Mouse (Mus musculus) thymus, postnatal 25 days (tissue): ENCODE measurements around the gene Mitf.

Experiments
- DNase-seq: peaks from one replicate; pipeline ENCODE4 v3.0.0; 2022

Mitf gene

GRCm38 (mm10) chr6:97882931-97883330 is 76.1 kb downstream of the Mitf start:
- DNase-seq: no peak

- DNase-seq: no peak
Measured at GRCm38 (mm10) chr6:97883496-97883895, 76.6 kb downstream of the Mitf start.

GRCm38 (mm10) chr6:97884971-97885370 is 78.1 kb downstream of the Mitf start:
- DNase-seq: no peak

DNA sequence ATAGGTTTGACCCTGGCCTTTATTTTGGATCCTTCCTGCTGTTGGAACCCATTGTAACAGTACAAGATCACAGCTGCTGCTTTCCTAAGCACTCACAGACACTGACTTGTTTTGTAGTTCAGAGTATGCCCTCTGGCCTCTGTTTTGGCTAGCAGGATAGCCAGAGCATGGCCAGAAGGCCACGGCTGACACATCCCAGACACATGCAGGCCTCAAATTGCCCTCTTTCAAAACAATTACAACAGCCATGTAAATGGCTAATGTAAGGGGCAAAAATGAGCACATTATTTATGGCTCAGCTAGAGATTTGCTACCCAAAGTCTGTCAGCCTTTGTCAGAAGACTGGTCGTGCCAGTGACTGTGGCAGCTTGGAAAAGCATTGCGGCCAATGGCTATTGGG is 78.8 kb downstream of the Mitf start:
- DNase-seq: no peak

DNA sequence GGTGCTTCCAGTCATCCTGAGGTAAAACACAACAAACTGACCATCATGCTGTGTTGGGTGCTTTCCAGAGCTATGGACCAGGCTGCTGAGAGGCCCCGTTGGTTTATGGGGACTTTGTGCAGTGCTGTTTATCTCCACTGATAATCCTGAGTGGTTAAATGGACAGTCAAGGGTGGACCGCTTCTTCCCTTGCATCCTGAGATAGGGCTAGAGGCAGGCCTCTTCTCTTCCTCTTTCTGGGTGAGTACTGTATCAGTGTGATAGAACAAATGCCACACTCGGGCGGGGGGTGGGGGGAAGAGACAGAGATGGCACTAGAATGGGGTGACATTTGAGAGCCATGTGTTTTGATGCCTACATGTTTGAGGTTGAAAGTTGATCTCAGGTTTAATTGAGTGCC is 81.0 kb downstream of the Mitf start:
- DNase-seq: no peak

DNA sequence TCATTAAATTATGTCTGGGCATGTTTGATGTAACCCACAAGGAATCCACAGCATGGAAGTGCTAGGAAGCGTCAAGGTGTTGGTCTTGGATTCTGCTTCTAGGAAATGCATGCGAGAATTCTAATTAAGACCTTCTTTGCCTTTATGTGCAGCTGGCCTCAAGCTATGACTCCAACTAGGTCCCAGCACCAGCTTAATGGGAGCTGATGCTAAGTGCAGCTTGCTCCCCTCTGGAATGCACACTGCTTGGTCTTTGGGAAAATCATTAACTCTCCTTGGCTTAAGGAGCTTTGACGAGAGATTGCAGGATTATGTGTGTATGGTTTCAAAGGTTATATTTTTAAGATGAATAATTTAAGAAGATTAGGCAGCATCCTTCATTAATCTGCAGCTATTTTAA is 81.7 kb downstream of the Mitf start:
- DNase-seq: no peak

- no peak for DNase-seq
Measured at GRCm38 (mm10) chr6:97893546-97893945, 86.7 kb downstream of the Mitf start.

DNA sequence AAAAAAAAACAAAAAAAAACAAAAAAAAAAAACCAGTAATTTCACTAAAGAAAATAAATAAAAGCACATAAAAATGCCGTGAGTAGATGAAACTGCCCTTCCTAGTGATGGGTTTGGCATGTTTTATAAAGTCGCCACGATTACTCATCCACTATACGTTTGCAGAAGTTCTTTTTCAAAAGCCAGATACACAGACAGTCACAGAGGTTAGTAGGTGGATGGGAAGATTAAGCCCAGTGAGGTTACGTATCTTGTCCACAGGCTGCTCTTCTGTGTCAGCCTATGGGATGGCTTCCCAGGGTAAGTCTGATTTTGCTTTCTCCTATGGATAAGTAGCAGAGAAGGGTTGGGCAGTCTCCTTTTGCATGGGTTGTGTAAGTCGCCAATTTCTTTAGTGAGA is 90.3 kb downstream of the Mitf start:
- no peak for DNase-seq

DNA sequence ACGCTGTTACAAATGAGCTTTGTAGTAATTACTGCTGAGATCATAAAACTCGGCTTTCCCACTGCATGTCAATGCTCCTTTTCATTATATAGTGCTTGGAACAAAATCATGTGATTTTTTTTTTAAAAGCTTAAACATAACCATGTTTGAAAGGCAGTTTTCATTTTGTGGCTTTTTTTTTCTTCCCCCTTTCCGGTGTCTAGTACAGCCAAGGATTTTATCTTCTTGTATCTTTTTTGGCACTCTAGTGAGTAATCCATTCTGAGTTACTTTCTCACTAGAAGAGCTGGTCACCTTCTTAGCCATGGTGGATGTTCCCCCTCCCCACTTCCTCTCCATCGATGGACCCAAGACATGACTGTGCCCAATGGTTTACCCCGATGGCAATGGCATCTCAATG is 91.2 kb downstream of the Mitf start:
- DNase-seq: no peak

DNA sequence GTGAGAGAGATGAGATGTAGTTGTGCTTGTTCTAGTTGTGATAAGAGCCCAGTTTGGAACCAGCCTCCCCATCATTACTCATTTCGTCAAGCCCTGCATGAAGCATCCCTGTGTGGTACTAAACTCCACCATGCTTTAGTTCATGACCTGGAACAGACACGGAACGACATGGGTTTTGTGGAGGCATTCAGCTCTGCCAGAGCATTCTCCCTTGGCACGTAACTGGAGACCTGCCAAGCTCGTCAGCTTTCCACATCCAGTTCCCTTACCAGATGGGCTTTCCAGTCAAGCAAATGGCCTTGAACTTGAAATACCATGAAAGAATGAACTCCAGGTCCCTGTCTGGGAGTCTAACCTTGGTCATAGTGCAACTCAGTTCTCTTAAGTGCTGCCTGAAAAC is 94.7 kb downstream of the Mitf start:
- no peak for DNase-seq

- no peak for DNase-seq
Measured at GRCm38 (mm10) chr6:97902205-97902604, 95.4 kb downstream of the Mitf start.

GRCm38 (mm10) chr6:97914768-97915167 is 107.9 kb downstream of the Mitf start:
- no peak for DNase-seq

GRCm38 (mm10) chr6:97916386-97916903 is 109.6 kb downstream of the Mitf start:
- no peak for DNase-seq

GRCm38 (mm10) chr6:97918051-97918450 is 111.2 kb downstream of the Mitf start:
- no peak for DNase-seq

DNA sequence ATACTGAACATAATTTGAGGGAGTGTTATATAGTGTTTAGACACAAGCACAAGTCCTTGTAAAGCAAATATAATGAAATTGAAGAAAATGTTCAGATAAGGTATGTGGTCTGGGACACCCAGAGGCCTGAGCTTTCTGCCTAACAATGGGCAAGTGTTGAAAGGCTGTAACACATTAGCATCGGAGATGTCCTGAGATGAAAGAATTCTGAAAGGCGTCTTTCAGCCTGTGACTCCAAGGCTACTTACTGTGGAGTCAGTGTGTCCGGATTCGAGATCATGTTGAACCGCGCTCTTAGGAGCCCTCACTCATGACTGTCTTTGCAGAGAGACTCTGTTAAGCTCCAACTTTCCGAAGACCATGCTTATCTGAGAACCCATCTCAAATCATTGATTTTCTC is 111.6 kb downstream of the Mitf start:
- no peak for DNase-seq

- no peak for DNase-seq
Measured at GRCm38 (mm10) chr6:97919287-97919686, 112.4 kb downstream of the Mitf start.

- DNase-seq: no peak
Measured at GRCm38 (mm10) chr6:97921591-97921990, 114.7 kb downstream of the Mitf start.

DNA sequence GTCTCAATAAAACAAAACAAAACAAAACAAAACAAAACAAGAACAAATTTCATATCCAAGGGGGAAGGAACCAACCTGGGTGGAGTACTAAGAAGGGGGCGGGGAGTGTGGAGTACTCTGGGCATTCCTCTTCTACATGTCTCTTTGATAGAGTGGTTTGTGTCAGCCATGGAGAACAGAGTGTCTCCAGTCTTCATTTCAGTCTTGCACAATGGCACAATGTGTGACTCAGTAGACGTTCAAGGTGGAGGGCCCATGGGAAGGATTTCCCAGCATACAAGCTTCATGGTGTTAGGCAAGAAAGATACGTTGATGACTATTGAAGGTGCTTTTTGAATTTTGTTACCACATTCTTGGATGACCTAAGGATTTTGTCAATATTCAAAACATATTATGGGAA is 117.4 kb downstream of the Mitf start:
- DNase-seq: no peak

DNA sequence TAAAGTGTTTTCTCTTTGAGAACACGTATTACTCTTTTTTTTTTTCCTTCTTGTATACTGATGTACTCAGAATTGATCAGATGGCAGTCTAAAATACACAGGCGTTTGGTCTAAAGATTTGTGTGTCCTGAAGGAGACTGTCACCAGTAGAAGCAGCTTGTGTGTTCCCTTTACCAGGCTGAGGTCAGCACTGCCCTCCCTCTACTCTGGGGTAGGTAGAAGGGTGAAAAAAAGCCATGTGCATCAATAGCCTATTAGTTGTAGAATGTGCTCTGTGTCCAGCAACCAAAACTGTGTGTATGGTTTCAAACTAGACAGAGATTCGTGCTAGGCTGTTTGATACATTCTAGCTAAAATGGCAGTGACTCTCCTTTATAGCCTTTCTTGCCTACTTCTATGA is 122.2 kb downstream of the Mitf start:
- no peak for DNase-seq

- no peak for DNase-seq
Measured at GRCm38 (mm10) chr6:97929466-97929865, 122.6 kb downstream of the Mitf start.

- DNase-seq: no peak
Measured at GRCm38 (mm10) chr6:97937139-97937538, 130.3 kb downstream of the Mitf start.

- DNase-seq: no peak
Measured at GRCm38 (mm10) chr6:97937897-97938614, 131.2 kb downstream of the Mitf start.

DNA sequence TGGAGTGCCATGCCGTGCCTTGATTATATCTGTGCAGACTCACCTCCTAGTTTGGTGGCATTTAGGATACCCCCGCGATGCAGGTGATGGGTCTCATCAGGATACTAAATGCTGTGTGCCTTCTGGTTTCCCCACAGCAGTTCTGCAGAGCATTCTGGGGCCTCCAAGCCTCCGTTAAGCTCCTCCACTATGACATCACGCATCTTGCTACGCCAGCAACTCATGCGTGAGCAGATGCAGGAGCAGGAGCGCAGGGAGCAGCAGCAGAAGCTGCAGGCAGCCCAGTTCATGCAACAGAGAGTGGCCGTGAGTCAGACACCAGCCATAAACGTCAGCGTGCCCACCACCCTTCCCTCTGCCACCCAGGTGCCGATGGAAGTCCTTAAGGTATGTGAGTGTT is 134.1 kb downstream of the Mitf start:
- DNase-seq: no peak

- no peak for DNase-seq
Measured at GRCm38 (mm10) chr6:97950033-97950881, 143.4 kb downstream of the Mitf start.
